Mouse (Mus musculus) gastrocnemius, adult 18-20 months (tissue): ENCODE data around the gene Cops9. TPM values are rescaled to one million over a fixed set of nuclear protein-coding genes. Genes with fewer than 3 reads are reported as not detected.
A peak's percentile ranks its signal among the peaks of the same experiment; 100 is the strongest.

Experiments used
- DNase-seq: peaks from one replicate; pipeline ENCODE4 v3.0.0; 2021; ENCODE audit warnings: low spot score
- total RNA-seq, 2 experiments: library from RNA; stranded (reverse); gene quantifications; 2 replicates each; pipeline ENCODE4 v1.2.3; 2021

Gene Cops9
- total RNA-seq, 2 experiments from 2014 or later: 186 to 194 TPM

- peak; percentile 39 for DNase-seq
Observed at GRCm38 (mm10) chr1:92611008-92611407, 30.8 kb downstream of the Cops9 start.

DNA sequence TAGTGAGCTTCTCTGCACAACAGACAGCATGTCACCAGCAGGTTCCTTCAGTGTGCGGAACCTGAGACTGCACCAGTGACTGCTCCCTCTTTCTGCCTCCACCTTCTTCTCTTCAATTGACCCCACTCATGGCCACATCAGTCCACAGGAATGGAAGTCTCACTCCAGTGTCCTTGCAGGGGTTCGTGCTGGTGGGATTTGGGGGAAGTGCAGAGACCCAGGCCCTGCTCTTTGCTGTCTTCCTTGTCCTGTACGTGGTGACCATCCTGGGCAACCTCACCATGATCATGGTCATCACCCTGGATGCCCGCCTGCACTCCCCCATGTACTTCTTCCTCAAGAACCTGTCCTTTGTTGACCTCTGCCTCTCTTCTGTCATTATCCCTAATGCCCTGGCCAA lies 34.1 kb downstream of the Cops9 start:
- DNase-seq: no peak

DNA sequence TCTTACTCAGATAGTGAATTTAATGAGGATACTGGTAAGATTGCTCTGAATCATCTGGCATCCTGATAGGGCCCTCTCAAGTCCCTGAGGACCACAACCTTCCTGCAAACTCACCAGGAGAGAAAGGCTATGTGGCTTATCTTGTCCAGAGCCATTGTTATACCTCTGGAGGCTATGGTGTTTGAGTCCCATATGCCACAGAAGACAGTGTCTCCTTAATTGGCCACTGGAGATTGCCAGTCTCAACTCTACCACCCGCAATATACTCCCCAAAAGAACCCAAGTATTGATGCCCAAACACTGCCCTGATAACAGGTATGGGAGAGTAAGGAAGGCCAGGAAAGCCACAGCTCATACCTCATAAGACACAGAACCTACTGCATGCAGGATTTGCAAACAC lies 36.3 kb downstream of the Cops9 start, which contains the start of gene Olfr1410:
TSS of gene Olfr1410 (plus strand) at position 301 of the 400 bp plus-strand sequence.
- DNase-seq: no peak

DNA sequence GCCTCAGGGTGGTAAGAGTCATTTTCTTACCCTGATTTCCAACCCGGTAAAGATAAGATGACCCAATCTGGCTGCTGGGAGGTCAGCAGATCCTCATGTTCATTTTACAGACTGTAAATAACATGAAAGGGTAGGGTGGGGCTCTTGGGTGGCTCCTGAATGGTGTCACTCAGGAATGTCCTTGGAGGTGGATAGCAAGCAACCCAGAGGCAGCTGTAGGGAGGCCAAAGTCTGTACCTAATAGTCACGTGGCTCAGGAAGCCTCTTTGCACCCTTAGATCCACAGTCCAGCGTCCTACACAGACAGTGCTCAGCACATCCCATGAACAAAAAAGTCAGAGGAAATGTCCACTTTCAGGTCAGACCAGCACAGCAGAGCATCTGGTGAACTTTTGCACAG lies 45.8 kb downstream of the Cops9 start:
- DNase-seq: no peak

DNA sequence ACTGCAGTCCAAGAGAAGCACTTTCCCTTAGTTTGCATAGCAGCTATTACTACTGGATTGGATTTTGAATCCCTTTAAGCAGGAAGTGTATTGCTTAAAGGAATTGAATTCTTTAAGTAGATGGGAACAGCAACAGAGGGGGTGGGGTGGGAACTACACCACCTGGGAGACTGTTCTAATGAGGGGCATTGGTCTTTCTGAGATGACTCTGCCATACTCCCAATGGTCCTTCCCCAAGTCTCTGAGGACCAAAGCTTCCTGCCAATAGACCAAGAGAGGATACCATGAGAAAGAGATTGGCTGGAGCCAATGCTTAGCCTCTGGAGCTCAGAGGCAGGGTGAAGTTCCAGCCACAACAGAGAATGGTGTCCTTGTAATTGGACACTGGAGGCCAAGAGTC lies 47.7 kb downstream of the Cops9 start, which contains the start of gene Olfr1411:
TSS of gene Olfr1411 (plus strand) at position 301 of the 400 bp plus-strand sequence.
- DNase-seq: no peak

Other genes starting within 250 kb of the Cops9 start
- gene Ndufa10, start 168.1 kb downstream of the Cops9 start, total RNA-seq: 100 to 1,000 TPM; 449 to 455 TPM
- gene Olfr1416, start 156.9 kb downstream of the Cops9 start, total RNA-seq: not detected
- not detected for gene Olfr1415, start 145.9 kb downstream of the Cops9 start, total RNA-seq
- gene Olfr1414, start 123.3 kb downstream of the Cops9 start, total RNA-seq: not detected
- not detected for gene Olfr1413, start 70.7 kb downstream of the Cops9 start, total RNA-seq
- not detected for gene Olfr1412, start 56.2 kb downstream of the Cops9 start, total RNA-seq
- not detected for gene Olfr1411, start 47.6 kb downstream of the Cops9 start, total RNA-seq
- not detected for gene Olfr1410, start 36.2 kb downstream of the Cops9 start, total RNA-seq
- not detected for gene Olfr12, start 24.2 kb downstream of the Cops9 start, total RNA-seq
- not detected for gene Otos, start 6.9 kb upstream of the Cops9 start, total RNA-seq
- gene Gpc1, start 189.7 kb upstream of the Cops9 start, total RNA-seq: 100 to 1,000 TPM; 223 to 227 TPM